Mouse (Mus musculus) heart, embryonic 14.5 days (tissue): ENCODE data around the gene Brca1. TPM values are rescaled to one million over a fixed set of nuclear protein-coding genes. Genes with fewer than 3 reads are reported as not detected.

Experiments
- ATAC-seq: fragments of 200-750 bp; cut with Nextera tagmentation; 2 replicates; pipeline ENCODE4 v1.8.0; 2017; ENCODE audit warnings: low read depth, moderate TSS enrichment; ENCODE audit not compliant: insufficient number of reproducible peaks, insufficient read depth, low FRiP score
- H3K27ac ChIP-seq, 2 experiments: fragments of 200-500 bp in 1 of 2; fragments of 300-500 bp in 1 of 2; sonication (generic) in 1 of 2; replicated peaks in 1 of 2; 2 replicates each; pipeline ENCODE4 v1.5.1; 2012 to 2014; ENCODE audit warnings: low read depth in 2 of 2, low read length in 2 of 2, control low read depth in 1 of 2, mild to moderate bottlenecking in 1 of 2, mixed read lengths in 1 of 2; ENCODE audit not compliant: control insufficient read depth in 1 of 2, insufficient read depth in 1 of 2
- H3K27me3 ChIP-seq: fragments of 300-500 bp; sonication (generic); 2 replicates; pipeline ENCODE4 v1.6.1; 2014; ENCODE audit warnings: mild to moderate bottlenecking, low read length, control low read depth; ENCODE audit not compliant: control insufficient read depth, insufficient read depth
- H3K36me3 ChIP-seq: fragments of 300-500 bp; sonication (generic); 2 replicates; pipeline ENCODE4 v1.6.1; 2014; ENCODE audit warnings: mild to moderate bottlenecking, control low read depth, low read length, mixed read lengths; ENCODE audit not compliant: control insufficient read depth, insufficient read depth
- H3K4me1 ChIP-seq, 2 experiments: fragments of 200-500 bp in 1 of 2; fragments of 300-500 bp in 1 of 2; sonication (generic) in 1 of 2; 2 replicates each; pipeline ENCODE4 v1.6.1; 2012 to 2014; ENCODE audit warnings: low read length in 2 of 2, control low read depth in 1 of 2, mixed read lengths in 1 of 2; ENCODE audit not compliant: control insufficient read depth in 2 of 2, insufficient read depth in 2 of 2
- H3K4me2 ChIP-seq: fragments of 300-500 bp; sonication (generic); 2 replicates; pipeline ENCODE4 v1.6.1; 2014; ENCODE audit warnings: mild to moderate bottlenecking, low read length
- H3K4me3 ChIP-seq, 2 experiments: fragments of 200-500 bp in 1 of 2; fragments of 300-500 bp in 1 of 2; sonication (generic) in 1 of 2; 2 replicates each; pipeline ENCODE4 v1.5.1; 2012 to 2014; ENCODE audit warnings: low read length in 2 of 2, mild to moderate bottlenecking in 2 of 2, control low read depth in 1 of 2, low read depth in 1 of 2, moderate library complexity in 1 of 2; ENCODE audit not compliant: control insufficient read depth in 1 of 2, insufficient read depth in 1 of 2
- H3K9ac ChIP-seq: fragments of 300-500 bp; sonication (generic); 2 replicates; pipeline ENCODE4 v1.6.1; 2014; ENCODE audit warnings: mild to moderate bottlenecking, low read length
- H3K9me3 ChIP-seq: fragments of 300-500 bp; sonication (generic); 2 replicates; pipeline ENCODE4 v1.6.1; 2016; ENCODE audit warnings: low read length, control low read depth; ENCODE audit not compliant: control insufficient read depth
- WGBS: fragments of 180-500 bp; shearing (Covaris S2); extraction: QIAGEN DNeasy Blood & Tissue Kit; methylation state at CpG from one replicate; pipeline ENCODE4 v1.1.7; 2014; 5-methylcytosine and 5-hydroxymethylcytosine counted together
- polyA plus RNA-seq: library from polyadenylated mRNA; unstranded; fragments of >200 nt; fragmentation: Nextera tagmentation; extraction: Ambion mirVana; gene quantifications from 2 replicates; pipeline ENCODE4 v1.2.1, GENCODE M21; 2014

Brca1 gene
- polyA plus RNA-seq, 1 experiment from 2014 or later: 8.3 TPM

GRCm38 (mm10) chr11:101464211-101465100 lies 87.3 kb downstream of the Brca1 start, which contains the start of gene Rnd2:
Gene Rnd2, plus strand, starts transcription at chr11:101464999.
- Histone ChIP-seq H3K9me3 (no peaks in the 10 kb centered on the region), H3K27ac (peak within 1 kb of the TSS; percentile 78 to 89), H3K4me1 (peaks cover 14 to 41% of the 10 kb centered on the region in 2 experiments), H3K4me2 (peak within 1 kb of the TSS; percentile 98), H3K36me3 (peaks cover 34% of the 10 kb centered on the region), H3K27me3 (no peaks in the 10 kb centered on the region), H3K9ac (peak within 1 kb of the TSS; percentile 83), H3K4me3 (peak within 1 kb of the TSS; percentile 69 to 80)
- 15% methylated on average over 12 of the region's 12 CpGs for WGBS
- no peak for ATAC-seq

GRCm38 (mm10) chr11:101462583-101463440 lies 88.9 kb downstream of the Brca1 start:
- Histone ChIP-seq H3K9me3 (no peaks in the 10 kb centered on the region), H3K27me3 (no peaks in the 10 kb centered on the region), H3K4me1 (peaks cover 11 to 34% of the 10 kb centered on the region in 2 experiments), H3K9ac (no peak overlapping the region), H3K4me2 (no peak overlapping the region), H3K36me3 (peaks cover 50% of the 10 kb centered on the region), H3K27ac (no peak overlapping the region), H3K4me3 (no peak overlapping the region)
- 47% methylated on average over 13 of the region's 13 CpGs for WGBS
- ATAC-seq: no peak

- H3K9me3 ChIP-seq: no peaks in the 10 kb centered on the region
- no peaks in the 10 kb centered on the region for H3K27me3 ChIP-seq
- H3K9ac ChIP-seq: no peak overlapping the region
- no peak for ATAC-seq
- WGBS: 89% methylated on average over 14 of the region's 14 CpGs
- no peak overlapping the region for H3K27ac ChIP-seq
- H3K4me3 ChIP-seq: no peak overlapping the region
- H3K36me3 ChIP-seq: peaks cover 57% of the 10 kb centered on the region
- H3K4me2 ChIP-seq: no peak overlapping the region
- H3K4me1 ChIP-seq: peaks cover 11 to 31% of the 10 kb centered on the region in 2 experiments
Observed at GRCm38 (mm10) chr11:101462141-101462540, 89.6 kb downstream of the Brca1 start.

GRCm38 (mm10) chr11:101460321-101460720 lies 91.4 kb downstream of the Brca1 start:
- no peak overlapping the region for H3K27ac ChIP-seq
- WGBS: 84% methylated on average over 15 of the region's 15 CpGs

GRCm38 (mm10) chr11:101459716-101460115 lies 92.0 kb downstream of the Brca1 start:
- H3K9ac ChIP-seq: no peak overlapping the region
- H3K4me1 ChIP-seq: peaks cover 9 to 22% of the 10 kb centered on the region in 2 experiments
- 45% methylated on average over 6 of the region's 6 CpGs for WGBS
- no peaks in the 10 kb centered on the region for H3K27me3 ChIP-seq
- H3K27ac ChIP-seq: no peak overlapping the region
- ATAC-seq: no peak
- H3K4me2 ChIP-seq: no peak overlapping the region
- H3K4me3 ChIP-seq: no peak overlapping the region
- H3K9me3 ChIP-seq: no peaks in the 10 kb centered on the region
- H3K36me3 ChIP-seq: peaks cover 64% of the 10 kb centered on the region

More at GRCm38 (mm10) chr11:101460321-101460720, 91.4 kb downstream of the Brca1 start:
- H3K27me3 ChIP-seq: no peaks in the 10 kb centered on the region
- H3K4me1 ChIP-seq: peaks cover 11 to 24% of the 10 kb centered on the region in 2 experiments
- no peak overlapping the region for H3K4me3 ChIP-seq
- H3K9me3 ChIP-seq: no peaks in the 10 kb centered on the region
- peaks cover 64% of the 10 kb centered on the region for H3K36me3 ChIP-seq
- no peak overlapping the region for H3K4me2 ChIP-seq
- no peak for ATAC-seq
- H3K9ac ChIP-seq: no peak overlapping the region

GRCm38 (mm10) chr11:101458217-101458616 lies 93.5 kb downstream of the Brca1 start:
- no peak for ATAC-seq
- Histone ChIP-seq H3K36me3 (peaks cover 64% of the 10 kb centered on the region), H3K4me1 (peaks cover 4 to 8% of the 10 kb centered on the region in 2 experiments; a peak in 3 of 4 replicates), H3K27me3 (no peaks in the 10 kb centered on the region), H3K9ac (no peak overlapping the region), H3K27ac (no peak overlapping the region), H3K9me3 (no peaks in the 10 kb centered on the region), H3K4me2 (no peak overlapping the region), H3K4me3 (no peak overlapping the region)
- WGBS: 75% methylated on average over 12 of the region's 12 CpGs

GRCm38 (mm10) chr11:101457631-101458030 lies 94.1 kb downstream of the Brca1 start:
- ATAC-seq: no peak
- Histone ChIP-seq H3K27ac (no peak overlapping the region), H3K27me3 (no peaks in the 10 kb centered on the region), H3K36me3 (peaks cover 62% of the 10 kb centered on the region), H3K4me2 (no peak overlapping the region), H3K9ac (no peak overlapping the region), H3K9me3 (no peaks in the 10 kb centered on the region), H3K4me3 (no peak overlapping the region), H3K4me1 (peaks cover 2% of the 10 kb centered on the region in 2 experiments; a peak in 3 of 4 replicates)
- WGBS: 88% methylated on average over 9 of the region's 9 CpGs
